Mouse (Mus musculus) ovary, adult 18-20 months (tissue): Measurements from ENCODE around the gene Mgat5b.

Experiments used
- DNase-seq: peaks from one replicate; pipeline ENCODE4 v3.0.0; 2022; ENCODE audit warnings: low spot score, mixed read lengths

Mgat5b gene

GRCm38 (mm10) chr11:116919186-116920020 lies 740 bp downstream of the Mgat5b start:
- no peak for DNase-seq

DNA sequence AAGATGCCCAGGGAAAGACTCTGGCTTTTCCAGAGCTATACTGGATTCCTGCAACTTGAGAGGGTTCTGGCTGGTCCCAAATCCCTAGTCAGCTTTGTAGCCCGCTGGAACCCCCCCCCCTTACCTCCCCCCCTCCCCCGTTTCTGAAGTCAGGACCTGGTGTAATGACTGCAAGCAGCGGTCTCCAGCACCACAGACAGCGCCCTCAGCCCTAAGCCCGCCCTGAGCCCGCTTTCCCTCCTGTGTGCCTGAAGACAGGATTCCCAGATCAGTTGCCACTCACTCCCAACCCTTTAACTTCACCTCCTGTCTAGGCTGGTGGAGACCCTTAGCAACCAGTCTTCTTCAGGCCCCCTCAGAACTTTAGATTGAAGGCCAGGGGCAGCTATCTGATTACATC lies 2.1 kb downstream of the Mgat5b start:
- DNase-seq, result no peak

DNA sequence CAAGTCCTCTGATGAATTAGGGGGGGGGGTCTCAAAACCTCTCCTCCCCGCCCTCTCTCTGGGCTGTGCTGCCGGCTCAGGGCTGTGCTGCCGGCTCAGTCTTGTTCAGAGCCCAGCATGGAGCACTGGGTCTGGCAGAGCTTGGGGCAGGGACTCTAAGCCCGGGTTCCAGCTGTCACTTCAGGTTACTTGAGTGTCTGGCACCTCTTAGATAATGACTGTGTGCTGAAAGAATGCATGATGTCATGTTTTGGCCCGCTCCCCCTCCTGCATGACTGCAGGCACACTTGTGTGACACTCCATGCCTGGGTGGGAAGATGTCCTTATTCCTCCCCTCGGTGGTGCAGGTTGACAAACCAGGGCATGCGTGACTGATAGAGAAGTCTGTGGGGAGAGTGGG lies 3.4 kb downstream of the Mgat5b start:
- no peak for DNase-seq

- no peak for DNase-seq
These were observed 9.4 kb downstream of the Mgat5b start for GRCm38 (mm10) chr11:116928031-116928430.

- no peak for DNase-seq
These were observed 16.2 kb downstream of the Mgat5b start for GRCm38 (mm10) chr11:116934862-116935261.

DNA sequence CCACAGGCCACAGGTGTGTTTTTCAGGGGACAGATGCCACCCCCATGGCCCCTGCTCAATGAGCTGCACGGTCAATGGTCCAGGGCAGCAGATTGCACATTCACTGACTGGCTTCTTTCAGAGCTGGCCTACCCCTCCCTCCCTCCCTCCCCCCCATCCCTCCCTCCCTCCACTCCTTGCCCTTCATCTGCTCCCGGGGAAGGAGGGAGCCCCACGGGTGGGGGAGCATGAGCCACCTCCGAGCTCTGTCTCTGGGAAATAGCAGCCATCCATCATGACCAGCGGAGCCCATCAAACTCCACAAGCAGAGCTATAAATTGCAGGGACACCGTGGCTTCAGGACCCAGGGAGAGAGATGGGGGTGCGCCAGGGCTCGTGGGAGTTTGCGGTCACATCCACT lies 16.7 kb downstream of the Mgat5b start:
- no peak for DNase-seq

DNA sequence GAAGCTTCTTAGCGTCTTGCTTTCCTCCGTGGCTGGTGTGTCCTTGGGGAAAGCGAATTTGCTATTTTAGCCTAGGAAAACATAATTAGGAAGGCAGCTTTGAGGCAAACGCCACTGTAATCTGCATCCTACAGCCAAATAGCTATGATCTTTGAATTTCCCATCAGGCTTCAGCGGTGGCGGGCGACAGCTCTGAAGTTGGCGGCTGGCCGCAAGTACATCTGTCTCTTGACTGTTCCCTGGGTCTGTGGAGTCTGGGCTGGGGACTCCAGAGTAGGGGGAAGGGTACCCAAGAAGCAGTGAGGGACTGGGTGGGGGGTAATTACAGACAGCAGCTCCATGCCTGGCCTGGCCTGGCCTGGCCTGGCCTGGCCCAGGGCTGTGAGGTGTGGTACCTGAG lies 17.3 kb downstream of the Mgat5b start:
- DNase-seq, result no peak

- no peak for DNase-seq
These were observed 18.5 kb downstream of the Mgat5b start for GRCm38 (mm10) chr11:116937141-116937540.

DNA sequence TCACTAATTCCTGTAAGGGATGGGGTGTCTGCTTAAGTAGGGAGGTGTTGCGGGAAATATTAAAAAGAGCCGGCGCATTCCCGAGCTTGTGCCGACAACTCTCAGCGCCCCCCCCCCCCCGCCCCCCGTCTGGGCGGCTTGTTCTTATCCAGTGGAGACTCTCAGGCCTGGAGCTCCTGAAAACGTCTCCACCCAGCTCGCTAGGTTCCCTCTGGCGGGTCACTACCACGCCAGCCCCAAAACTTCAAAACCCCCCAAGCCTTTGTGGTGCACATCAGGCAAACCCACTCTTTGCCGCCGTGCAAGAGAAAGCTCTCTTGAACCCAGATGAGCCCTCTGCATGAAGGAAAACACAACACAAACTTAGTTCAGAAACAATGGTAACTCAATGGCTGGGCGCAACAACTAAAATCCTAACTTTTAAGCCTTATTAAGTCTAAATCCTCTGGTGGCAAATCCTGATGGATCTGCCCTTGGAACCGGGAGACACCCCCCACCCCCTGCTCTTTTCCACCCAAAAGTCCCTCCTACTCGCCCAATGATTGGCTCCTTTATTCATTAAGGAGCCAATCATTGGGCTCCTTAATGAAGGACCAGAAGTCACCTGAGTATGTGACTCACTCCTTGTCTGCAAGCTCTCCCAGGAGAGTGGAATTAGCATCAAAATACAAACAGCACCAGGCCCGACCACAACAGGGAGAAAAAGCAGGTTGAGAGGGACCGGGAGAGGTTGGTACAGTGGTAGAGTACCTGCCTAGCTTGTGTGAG lies 21.6 kb downstream of the Mgat5b start:
- DNase-seq, result no peak

DNA sequence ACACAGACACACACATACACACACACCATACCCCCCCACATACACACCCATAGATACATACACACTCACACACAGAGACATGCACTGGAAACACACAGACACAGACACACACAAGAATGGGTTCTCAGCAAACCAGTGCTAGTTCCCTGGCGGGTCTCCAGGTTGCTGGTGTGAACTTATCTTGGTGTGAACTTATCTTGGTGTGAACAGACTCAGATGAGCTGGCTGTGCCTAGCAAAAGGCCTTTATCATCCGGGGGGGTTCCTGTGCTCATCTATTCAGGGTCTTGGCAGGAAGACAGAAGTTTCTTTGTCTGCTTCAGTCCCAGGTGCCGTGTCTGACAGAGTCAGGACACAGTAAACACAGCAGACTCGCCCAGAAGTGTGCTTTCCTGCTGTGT lies 25.7 kb downstream of the Mgat5b start:
- no peak for DNase-seq

- DNase-seq, result no peak
These were observed 31.2 kb downstream of the Mgat5b start for GRCm38 (mm10) chr11:116949832-116950231.

DNA sequence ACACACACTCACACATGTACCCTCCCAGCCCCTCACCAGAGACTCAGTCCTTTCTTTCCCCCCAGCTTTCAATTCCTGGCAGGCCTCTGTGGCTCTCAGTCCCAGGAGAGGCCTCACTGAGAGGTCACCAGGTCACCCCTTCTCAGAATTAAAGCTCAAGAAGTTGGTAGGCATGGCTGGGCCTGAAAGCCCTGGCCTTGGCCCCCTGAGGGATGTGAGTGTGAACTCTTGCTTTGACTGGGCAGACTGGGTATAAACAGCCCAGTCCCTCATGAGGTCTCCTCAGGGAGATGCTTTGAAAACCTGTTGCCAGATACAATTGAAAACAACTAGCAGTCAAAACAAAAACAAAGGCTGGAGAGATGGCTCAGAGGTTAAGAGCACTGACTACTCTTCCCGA lies 32.8 kb downstream of the Mgat5b start:
- no peak for DNase-seq

DNA sequence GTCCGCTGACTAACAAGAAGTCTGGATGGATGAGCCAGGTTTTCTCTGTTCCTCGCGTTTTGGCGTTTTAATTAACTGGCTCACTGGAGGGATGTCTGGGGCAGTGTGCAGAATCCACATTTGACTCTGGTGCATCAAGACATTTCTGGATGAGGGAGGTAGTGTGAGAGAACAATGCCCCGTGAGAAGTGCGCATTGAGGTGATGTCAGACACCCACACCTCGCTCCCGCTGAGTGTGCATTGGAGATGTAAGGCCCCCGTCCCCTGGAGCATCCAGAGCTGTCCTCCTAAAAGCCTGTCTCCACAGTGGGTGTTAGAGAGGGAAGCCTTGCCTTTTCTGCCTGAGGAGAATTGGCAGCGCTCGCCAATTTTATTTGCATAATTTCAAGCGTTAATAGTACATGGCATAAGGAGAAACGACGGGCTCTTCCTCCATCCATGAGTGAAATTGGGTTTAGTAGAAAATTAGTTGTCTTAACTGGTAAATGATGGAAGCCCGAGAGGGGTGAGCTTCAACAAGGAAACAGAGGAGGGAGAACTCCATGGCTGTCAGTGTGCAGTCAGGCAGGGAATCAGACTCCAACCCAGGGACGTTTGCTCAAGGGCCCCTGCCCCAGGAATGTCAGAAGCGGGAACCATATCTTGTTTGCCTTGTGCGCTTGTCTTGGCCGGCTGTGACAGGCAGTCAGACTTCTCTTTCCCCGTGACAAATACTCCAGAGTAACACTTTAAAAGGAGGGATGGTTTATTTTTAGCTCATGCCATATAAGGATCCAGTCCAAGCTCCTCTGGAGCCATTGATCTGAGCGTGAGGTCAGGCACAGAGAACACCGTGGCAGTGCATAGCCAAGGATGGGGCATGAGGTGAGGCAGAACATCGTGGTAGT lies 35.8 kb downstream of the Mgat5b start:
- no peak for DNase-seq

GRCm38 (mm10) chr11:116958601-116959000 lies 39.9 kb downstream of the Mgat5b start:
- no peak for DNase-seq

- peak; percentile 20 for DNase-seq
These were observed 46.4 kb downstream of the Mgat5b start for GRCm38 (mm10) chr11:116965061-116965460.

DNA sequence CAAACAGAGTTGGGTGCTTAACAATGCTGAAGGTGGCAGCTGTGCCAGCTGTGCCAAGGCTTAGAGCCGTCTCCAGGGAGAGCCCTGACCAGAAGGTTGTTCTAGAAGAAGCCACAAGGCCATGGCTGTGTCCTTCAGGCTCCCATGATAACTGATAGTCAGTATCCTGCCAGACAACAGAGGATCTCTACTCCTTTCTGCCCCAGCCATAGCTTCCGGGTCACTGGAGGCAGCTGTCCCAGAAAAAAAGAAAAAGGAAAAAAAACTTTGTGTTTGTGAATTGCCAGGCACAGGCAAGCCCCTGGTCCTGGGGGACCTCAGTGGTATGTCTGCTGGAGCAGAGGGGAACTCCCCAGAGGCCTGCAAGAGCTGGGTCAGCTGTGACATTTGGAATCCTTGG lies 47.3 kb downstream of the Mgat5b start:
- DNase-seq, result peak; percentile 64

DNA sequence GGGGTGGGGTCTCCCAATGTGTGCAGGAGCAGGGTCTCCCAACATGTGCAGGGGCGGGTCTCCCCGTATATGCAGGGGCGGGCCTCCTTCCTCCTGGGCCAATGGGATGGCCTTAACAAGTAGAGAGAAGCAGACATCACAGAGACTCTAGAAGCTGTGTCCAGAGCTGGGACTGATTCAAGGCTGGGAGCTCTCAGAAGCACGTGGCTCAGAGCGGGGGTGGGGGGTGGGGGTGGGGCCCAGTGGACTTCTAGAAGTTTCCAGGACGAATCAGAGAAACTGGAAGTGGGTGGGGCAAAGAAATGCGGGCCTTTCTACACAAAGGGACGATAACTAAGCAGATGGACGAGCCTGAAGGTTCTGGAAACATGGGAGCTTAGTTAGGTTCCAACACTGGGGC lies 49.9 kb downstream of the Mgat5b start:
- DNase-seq, result no peak

GRCm38 (mm10) chr11:116969498-116969897 lies 50.8 kb downstream of the Mgat5b start:
- DNase-seq, result no peak

GRCm38 (mm10) chr11:116970847-116971246 lies 52.2 kb downstream of the Mgat5b start:
- no peak for DNase-seq

- DNase-seq, result no peak
These were observed 54.2 kb downstream of the Mgat5b start for GRCm38 (mm10) chr11:116972828-116973227.

DNA sequence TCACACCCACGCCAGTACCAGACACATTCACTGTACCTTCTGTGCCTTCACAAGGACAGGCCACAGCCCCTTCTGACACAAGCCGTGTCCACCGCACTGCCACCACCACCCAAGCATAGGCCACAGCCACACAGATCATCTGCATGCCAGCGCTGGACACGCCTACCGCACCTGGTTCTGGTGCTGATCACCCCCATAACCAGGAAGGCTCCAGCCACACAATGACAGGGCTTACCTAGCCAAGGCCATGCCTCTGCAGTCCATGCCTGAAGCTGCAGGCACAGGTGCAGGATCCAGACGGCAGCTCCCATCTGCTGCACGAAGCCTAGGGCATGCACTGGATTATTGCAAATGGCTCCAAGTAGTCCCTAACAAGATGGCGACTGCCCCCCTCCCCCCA lies 54.8 kb downstream of the Mgat5b start:
- DNase-seq, result no peak

DNA sequence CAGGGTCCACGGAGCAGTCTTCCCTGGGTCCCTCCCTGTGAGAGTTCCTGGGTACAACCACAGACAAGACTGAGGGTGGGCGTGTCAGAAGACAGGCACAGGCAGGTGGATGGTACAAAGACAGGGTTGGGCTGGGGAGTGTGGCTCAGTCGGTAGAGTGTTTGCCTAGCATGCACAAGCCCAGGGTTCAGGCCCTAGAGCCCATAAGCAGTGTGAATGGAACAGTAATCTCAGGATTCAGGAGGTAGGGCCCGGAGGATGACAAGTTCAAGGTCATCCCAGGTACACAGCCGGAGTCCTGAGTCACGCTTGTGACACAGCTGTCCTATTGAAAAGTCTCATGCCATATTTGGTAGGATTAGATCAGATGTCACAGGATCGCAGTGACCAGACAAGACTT lies 55.7 kb downstream of the Mgat5b start:
- DNase-seq, result no peak
